Mouse (Mus musculus): ENCODE measurements around the gene Romo1.
"Not testable (repeated sequence)": the region's sequence is repeated elsewhere in the genome, so short reads cannot be mapped to it uniquely, and the experiment has no call there.

The Romo1 gene

DNA sequence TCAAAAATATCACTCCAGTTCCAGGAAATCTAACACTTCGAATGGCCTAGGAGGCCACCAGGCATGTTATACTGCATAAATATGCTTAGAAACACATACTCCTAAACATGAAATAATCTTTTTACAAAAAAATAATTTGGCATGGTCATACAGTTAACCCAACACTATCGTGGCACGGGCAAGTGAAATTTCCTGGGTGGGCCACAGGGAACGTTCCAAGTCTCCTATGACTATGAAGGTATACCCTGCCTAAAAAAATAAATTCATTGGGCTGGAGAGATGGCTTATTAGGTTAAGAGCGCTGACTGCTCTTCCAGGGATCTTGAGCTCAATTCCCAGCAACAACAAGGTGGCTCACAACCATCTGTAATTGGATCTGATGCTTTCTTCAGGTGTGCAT lies 22.7 kb downstream of the Romo1 start:
- 0 out of 2 replicates have a peak, but pooled peaks cover 4% of the 10 kb centered on the region for H3K4me1 ChIP-seq (replicated peaks; ENCODE audit: low read depth, low read length)
- TF ChIP-seq POU5F1 (IDR thresholded peaks at IDR 0.05; ENCODE audit: borderline replicate concordance, low read length), result no peak
- no peak for TF ChIP-seq NANOG (IDR thresholded peaks at IDR 0.05; ENCODE audit: borderline replicate concordance, low read length)
- TF ChIP-seq CTCF (conservative IDR thresholded peaks at IDR 0.05; ENCODE audit: low read length), result no peak
- no peaks in the 10 kb centered on the region for H3K27me3 ChIP-seq (ENCODE audit: insufficient read depth, low read length)
- peaks cover 96% of the 10 kb centered on the region for H3K36me3 ChIP-seq (ENCODE audit: insufficient read depth, low read length)
- no peak overlapping the region for H3K4me3 ChIP-seq (replicated peaks; ENCODE audit: low read length)
- H3K9me3 ChIP-seq (ENCODE audit: low read length), result no peaks in the 10 kb centered on the region

DNA sequence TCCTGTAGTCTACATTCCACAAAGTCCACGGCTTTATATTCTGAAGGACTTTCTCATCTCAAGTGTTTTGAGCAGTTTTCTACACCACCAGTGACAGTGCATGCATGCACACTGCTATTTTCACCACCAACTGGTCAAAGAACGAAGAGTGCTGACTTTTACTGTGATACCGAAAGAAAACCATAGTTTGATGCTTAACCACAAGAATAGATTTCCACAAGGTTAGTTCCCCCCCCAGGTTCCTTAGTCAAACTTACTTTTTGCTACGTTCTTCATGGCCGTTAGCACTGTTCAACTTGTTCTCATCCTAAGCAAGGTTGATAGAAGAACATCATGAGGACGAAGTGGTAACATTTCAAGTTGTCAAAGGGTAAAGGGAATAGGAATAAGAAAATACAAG lies 33.2 kb downstream of the Romo1 start:
- no peaks in the 10 kb centered on the region for H3K27me3 ChIP-seq (ENCODE audit: insufficient read depth, low read length)
- peak overlapping the region; percentile 97; the same call in 1 of the 2 replicates for H3K4me3 ChIP-seq (replicated peaks; ENCODE audit: low read length)
- H3K36me3 ChIP-seq (ENCODE audit: insufficient read depth, low read length), result peaks cover 69% of the 10 kb centered on the region
- H3K4me1 ChIP-seq (replicated peaks; ENCODE audit: low read depth, low read length), result peaks cover 57% of the 10 kb centered on the region
- H3K9me3 ChIP-seq (ENCODE audit: low read length), result no peaks in the 10 kb centered on the region
- TF ChIP-seq CTCF (conservative IDR thresholded peaks at IDR 0.05; ENCODE audit: low read length) (no peak), NANOG (IDR thresholded peaks at IDR 0.05; ENCODE audit: borderline replicate concordance, low read length) (no peak), POU5F1 (IDR thresholded peaks at IDR 0.05; ENCODE audit: borderline replicate concordance, low read length) (no peak)

- H3K36me3 ChIP-seq (ENCODE audit: insufficient read depth, low read length), result peaks cover 63% of the 10 kb centered on the region
- H3K4me1 ChIP-seq (replicated peaks; ENCODE audit: low read depth, low read length), result peaks cover 57% of the 10 kb centered on the region
- TF ChIP-seq CTCF (conservative IDR thresholded peaks at IDR 0.05; ENCODE audit: low read length), result no peak
- no peak for TF ChIP-seq POU5F1 (IDR thresholded peaks at IDR 0.05; ENCODE audit: borderline replicate concordance, low read length)
- no peak for TF ChIP-seq NANOG (IDR thresholded peaks at IDR 0.05; ENCODE audit: borderline replicate concordance, low read length)
- peak overlapping the region; percentile 97 for H3K4me3 ChIP-seq (replicated peaks; ENCODE audit: low read length)
- H3K9me3 ChIP-seq (ENCODE audit: low read length), result no peaks in the 10 kb centered on the region
- no peaks in the 10 kb centered on the region for H3K27me3 ChIP-seq (ENCODE audit: insufficient read depth, low read length)
These were observed 33.8 kb downstream of the Romo1 start for GRCm38 (mm10) chr2:156177651-156178050.

GRCm38 (mm10) chr2:156179046-156179795 lies 35.4 kb downstream of the Romo1 start:
- peak overlapping the region; percentile 97 for H3K4me3 ChIP-seq (replicated peaks; ENCODE audit: low read length)
- H3K27me3 ChIP-seq (ENCODE audit: insufficient read depth, low read length), result no peaks in the 10 kb centered on the region
- no peak for TF ChIP-seq CTCF (conservative IDR thresholded peaks at IDR 0.05; ENCODE audit: low read length)
- no peak for TF ChIP-seq NANOG (IDR thresholded peaks at IDR 0.05; ENCODE audit: borderline replicate concordance, low read length)
- TF ChIP-seq POU5F1 (IDR thresholded peaks at IDR 0.05; ENCODE audit: borderline replicate concordance, low read length), result no peak
- peaks cover 48% of the 10 kb centered on the region for H3K36me3 ChIP-seq (ENCODE audit: insufficient read depth, low read length)
- H3K4me1 ChIP-seq (replicated peaks; ENCODE audit: low read depth, low read length), result peaks cover 48% of the 10 kb centered on the region
- H3K9me3 ChIP-seq (ENCODE audit: low read length), result no peaks in the 10 kb centered on the region

DNA sequence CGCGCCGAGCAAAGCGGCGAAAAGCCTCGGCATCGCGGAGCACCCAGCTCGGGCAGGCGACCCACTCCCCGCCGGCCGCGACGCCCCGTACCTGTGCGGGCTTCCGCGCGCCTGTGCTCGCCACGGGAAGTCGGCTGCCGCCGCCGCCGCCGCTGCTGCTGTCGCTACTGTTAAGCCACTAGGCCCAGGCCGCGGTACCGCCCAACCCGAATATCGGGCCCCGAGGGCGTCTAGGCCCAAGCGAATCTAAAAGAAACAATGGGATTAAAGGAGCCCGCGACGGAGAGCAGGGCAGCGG lies 35.9 kb downstream of the Romo1 start:
- H3K9me3 ChIP-seq (ENCODE audit: low read length), result no peaks in the 10 kb centered on the region

DNA sequence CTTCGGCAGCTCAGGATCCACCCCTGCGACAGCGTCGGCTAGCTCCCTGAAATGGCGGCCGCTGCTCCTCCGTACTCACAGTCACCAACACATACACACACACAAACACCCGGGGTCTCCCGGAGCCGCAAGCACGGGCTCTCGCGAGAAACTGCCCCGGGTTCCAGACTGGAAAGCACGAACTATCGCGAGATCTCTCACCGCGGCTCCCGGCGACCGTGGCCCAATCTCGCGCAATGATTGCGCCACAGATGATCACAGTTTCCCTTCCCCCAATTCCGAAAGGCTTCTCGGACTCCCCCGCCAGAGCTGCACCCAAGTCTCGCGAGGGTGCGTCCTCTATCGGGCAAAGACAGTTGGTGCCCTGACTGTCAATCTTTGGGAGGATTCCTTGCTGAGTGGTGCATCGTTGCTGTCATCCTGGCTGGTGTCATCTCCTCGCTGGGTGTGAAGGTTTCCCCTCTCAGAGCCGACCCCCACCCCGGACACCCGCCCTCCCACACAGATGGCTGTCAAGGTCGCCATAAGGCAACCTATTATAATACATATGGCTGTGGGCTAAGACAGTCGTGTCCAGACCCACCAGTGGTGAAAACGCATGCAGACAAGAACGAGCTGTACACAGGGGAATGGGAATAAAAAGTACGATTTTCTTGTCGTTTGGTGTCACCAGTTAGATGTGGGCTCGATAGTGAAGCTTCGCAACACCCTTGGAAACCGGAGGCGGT lies 36.4 kb downstream of the Romo1 start, which contains the start of gene Rbm39:
TSS of gene Rbm39 (minus strand) at position 145 of the 728 bp plus-strand sequence.
- TF ChIP-seq NANOG (IDR thresholded peaks at IDR 0.05; ENCODE audit: borderline replicate concordance, low read length) (no peak), CTCF (conservative IDR thresholded peaks at IDR 0.05; ENCODE audit: low read length) (no peak), POU5F1 (IDR thresholded peaks at IDR 0.05; ENCODE audit: borderline replicate concordance, low read length) (no peak)
- no peaks in the 10 kb centered on the region for H3K27me3 ChIP-seq (ENCODE audit: insufficient read depth, low read length)
- H3K4me1 ChIP-seq (replicated peaks; ENCODE audit: low read depth, low read length), result peaks cover 41% of the 10 kb centered on the region
- H3K36me3 ChIP-seq (ENCODE audit: insufficient read depth, low read length), result peaks cover 38% of the 10 kb centered on the region
- no peaks in the 10 kb centered on the region for H3K9me3 ChIP-seq (ENCODE audit: low read length)
- peak within 1 kb of the TSS; percentile 97 for H3K4me3 ChIP-seq (replicated peaks; ENCODE audit: low read length)

More for the DNA sequence above, 35.9 kb downstream of the Romo1 start:
- TF ChIP-seq NANOG (IDR thresholded peaks at IDR 0.05; ENCODE audit: borderline replicate concordance, low read length) (no peak), POU5F1 (IDR thresholded peaks at IDR 0.05; ENCODE audit: borderline replicate concordance, low read length) (no peak), CTCF (conservative IDR thresholded peaks at IDR 0.05; ENCODE audit: low read length) (no peak)
- Histone ChIP-seq H3K36me3 (ENCODE audit: insufficient read depth, low read length) (peaks cover 43% of the 10 kb centered on the region), H3K27me3 (ENCODE audit: insufficient read depth, low read length) (no peaks in the 10 kb centered on the region), H3K4me1 (replicated peaks; ENCODE audit: low read depth, low read length) (peaks cover 46% of the 10 kb centered on the region), H3K4me3 (replicated peaks; ENCODE audit: low read length) (peak overlapping the region; percentile 97)

DNA sequence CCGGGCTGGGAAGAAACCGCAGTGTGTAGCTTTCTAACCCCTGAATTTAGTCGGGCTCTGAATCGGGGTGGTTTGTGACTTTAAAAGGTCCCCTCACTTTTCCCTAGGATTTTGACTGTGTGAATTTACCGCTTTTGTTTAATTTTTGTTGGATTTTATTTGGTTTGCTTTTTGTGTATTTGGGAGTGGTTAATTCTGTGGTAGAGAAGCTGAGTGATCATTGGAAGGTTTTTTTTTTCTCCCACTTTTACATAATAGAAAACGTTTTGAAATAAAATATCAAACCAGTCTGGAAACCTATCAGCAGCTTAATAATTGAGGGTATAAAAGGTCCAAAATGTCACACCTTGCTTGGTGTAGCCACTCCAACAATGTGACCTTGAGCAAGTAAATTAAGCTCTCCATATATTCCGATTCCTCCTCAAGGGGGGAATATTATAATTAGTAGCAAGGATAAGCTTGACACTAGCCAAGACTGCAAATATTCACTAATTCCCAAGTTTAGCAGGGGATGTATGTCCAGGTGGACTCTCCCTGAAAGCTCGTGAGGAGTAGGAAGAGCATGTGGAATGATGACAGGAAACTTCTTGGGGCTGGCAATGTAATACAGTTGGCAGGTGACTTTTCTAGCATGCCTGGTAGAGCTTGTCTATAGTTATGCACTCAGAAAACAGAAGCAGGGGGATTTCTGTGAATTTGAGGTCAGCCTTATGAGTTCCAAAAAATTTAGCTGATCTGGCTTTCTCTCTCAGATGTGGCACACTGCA lies 37.2 kb downstream of the Romo1 start:
- Histone ChIP-seq H3K4me1 (replicated peaks; ENCODE audit: low read depth, low read length) (peaks cover 35% of the 10 kb centered on the region), H3K4me3 (replicated peaks; ENCODE audit: low read length) (peak overlapping the region; percentile 97), H3K9me3 (ENCODE audit: low read length) (no peaks in the 10 kb centered on the region), H3K27me3 (ENCODE audit: insufficient read depth, low read length) (no peaks in the 10 kb centered on the region), H3K36me3 (ENCODE audit: insufficient read depth, low read length) (peaks cover 31% of the 10 kb centered on the region)
- TF ChIP-seq NANOG (IDR thresholded peaks at IDR 0.05; ENCODE audit: borderline replicate concordance, low read length) (no peak), CTCF (conservative IDR thresholded peaks at IDR 0.05; ENCODE audit: low read length) (no peak), POU5F1 (IDR thresholded peaks at IDR 0.05; ENCODE audit: borderline replicate concordance, low read length) (no peak)

DNA sequence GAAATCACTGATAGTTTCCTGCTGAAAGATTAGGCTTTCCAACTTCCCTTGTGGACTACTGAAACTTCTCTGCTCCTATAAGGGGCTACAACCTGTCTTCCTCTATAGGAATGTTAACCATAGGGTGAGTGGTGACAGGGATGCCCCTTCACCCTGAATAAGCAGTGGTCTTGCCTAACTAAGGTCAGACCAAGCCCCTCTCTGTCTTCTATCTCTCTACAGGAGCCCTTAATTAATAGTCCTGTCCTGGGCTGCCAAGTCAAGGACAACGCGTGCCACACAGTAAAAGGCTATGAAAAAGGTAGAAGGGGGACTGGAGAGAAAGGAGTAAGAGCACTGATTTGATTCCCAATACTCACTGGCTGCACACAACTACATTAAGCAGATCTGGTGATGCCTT lies 37.8 kb downstream of the Romo1 start:
- no peak overlapping the region for H3K4me3 ChIP-seq (replicated peaks; ENCODE audit: low read length)
- peaks cover 29% of the 10 kb centered on the region for H3K4me1 ChIP-seq (replicated peaks; ENCODE audit: low read depth, low read length)
- no peak for TF ChIP-seq CTCF (conservative IDR thresholded peaks at IDR 0.05; ENCODE audit: low read length)
- no peak for TF ChIP-seq POU5F1 (IDR thresholded peaks at IDR 0.05; ENCODE audit: borderline replicate concordance, low read length)
- TF ChIP-seq NANOG (IDR thresholded peaks at IDR 0.05; ENCODE audit: borderline replicate concordance, low read length), result no peak
- no peaks in the 10 kb centered on the region for H3K9me3 ChIP-seq (ENCODE audit: low read length)
- peaks cover 26% of the 10 kb centered on the region for H3K36me3 ChIP-seq (ENCODE audit: insufficient read depth, low read length)
- no peaks in the 10 kb centered on the region for H3K27me3 ChIP-seq (ENCODE audit: insufficient read depth, low read length)

GRCm38 (mm10) chr2:156189241-156189640 lies 45.4 kb downstream of the Romo1 start:
- H3K9me3 ChIP-seq (ENCODE audit: low read length); H3K27me3 ChIP-seq (ENCODE audit: insufficient read depth, low read length); H3K4me3 ChIP-seq (replicated peaks; ENCODE audit: low read length); H3K36me3 ChIP-seq (ENCODE audit: insufficient read depth, low read length): not testable (repeated sequence)
- H3K4me1 ChIP-seq (replicated peaks; ENCODE audit: low read depth, low read length), result peaks cover 21% of the 10 kb centered on the region

Data from E14TG2a.4 (cell line).